Mouse (Mus musculus) embryo, embryonic 11.5 days (tissue): Measurements from ENCODE around the gene Ptpn22.

Experiments used
- DNase-seq: peaks from one replicate; pipeline ENCODE4 v3.0.0-alpha.2; 2012; ENCODE audit warnings: low read depth, low spot score

Ptpn22 gene

DNA sequence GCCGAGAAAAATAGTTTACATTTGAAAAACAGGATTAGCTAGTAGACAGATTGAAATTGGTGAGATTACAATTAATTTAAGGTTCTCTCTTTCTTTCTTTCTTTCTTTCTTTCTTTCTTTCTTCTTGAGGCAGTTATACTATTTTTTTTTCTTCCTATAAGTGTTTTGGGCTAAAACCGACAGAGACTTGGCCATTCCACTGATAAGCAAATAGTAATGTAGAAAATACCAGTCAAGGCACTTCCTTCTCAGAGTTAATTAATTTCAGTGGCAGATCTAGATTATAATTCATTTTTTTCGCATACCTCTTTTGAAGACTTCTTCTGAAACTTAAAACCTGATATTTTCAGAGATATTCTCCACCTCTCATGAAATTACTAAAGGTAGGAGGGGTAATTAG is 65.7 kb downstream of the Ptpn22 start:
- DNase-seq: no peak

DNA sequence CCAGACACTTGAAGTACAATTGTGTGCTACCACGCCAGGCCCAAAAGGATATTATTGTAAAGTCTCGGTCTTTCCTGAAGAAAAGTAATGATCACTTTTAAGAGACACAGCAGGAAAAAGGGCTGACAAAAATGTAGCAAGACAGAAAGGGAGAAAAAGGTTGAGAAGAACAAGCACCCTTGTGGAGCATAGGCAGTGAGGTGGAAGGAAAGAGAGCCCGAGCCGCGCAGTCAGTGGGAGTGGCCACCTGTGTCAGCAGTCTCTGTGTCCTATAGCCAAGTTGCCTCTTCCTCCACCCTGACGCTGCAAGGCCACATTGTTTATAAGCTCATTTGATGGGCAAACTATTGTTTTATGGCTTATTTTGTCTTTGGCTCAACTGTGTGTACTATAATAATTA is 67.9 kb downstream of the Ptpn22 start:
- DNase-seq: no peak

DNA sequence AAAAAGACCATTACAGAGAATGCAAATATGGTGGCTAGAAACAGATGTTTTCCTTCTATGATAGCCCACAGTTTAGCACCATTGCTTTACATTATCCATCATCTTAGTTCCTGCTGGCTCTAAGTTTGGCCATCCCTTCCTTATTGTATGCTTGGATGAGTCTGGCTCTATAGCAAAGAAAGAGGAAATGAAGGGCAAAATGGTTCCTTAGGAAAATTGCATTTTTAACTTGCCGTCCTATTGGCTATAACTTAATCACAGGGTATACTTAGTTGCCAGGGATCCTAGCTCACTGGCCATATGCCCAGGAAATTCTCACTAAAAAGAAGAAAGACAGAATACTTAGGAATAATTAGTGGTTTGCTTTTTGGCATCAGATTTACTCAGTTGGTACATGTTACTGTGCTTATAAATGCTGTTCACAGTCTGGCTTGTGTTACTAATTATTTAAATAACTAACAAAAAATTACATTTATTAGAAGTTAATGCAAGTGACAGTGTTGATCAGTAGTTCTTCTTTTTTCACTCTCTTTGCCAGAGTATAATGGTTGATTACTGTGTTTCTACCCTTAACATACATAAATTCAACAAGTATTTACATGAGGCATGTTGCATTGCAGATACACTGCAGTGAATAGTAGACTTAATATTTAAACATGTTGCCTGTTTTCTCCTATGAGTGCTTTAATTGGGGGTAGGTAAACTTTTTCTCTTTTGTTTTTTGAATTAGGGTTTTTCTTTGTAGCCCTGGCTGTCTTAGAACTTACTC is 85.4 kb downstream of the Ptpn22 start:
- no peak for DNase-seq

DNA sequence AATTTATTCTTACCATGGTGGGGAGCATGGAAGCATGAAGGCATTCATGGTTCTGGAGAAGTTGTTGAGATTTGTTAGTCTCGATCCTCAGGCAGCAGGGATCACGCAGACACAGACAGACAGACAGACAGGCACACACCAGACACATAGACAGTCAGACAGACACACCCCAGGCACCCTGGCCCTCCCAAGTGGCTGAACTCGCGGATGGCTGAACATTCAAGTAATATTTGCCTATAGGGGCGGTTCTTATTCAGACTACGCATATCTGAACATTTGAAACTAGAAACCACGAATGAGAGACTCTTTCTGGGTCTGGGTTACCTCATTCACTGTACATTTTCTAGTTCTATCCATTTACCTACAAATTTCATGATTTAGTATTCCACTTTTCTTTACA is 89.1 kb downstream of the Ptpn22 start:
- no peak for DNase-seq

DNA sequence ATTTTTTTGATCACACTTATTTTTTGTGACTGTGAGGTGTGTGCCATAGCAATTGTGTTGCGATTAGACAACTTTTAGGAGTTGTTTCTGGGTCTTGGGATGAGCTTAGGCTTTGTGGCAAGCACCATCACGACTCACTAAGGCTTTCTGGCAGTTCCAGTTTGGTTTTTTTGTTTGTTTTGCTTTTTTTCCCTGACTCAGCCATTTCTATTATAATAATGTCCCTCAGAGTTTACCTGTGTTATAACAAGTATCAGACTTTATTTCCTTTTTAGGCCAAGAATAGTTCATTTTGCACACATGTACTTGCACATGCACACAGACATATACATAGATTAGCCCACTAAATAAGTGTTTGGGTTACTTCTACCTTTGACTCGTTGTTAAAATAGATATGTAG is 101.0 kb downstream of the Ptpn22 start:
- DNase-seq: no peak
